Mouse (Mus musculus) lung, adult 2 months (tissue): Measurements from ENCODE around the gene M6pr. TPM values are rescaled to one million over a fixed set of nuclear protein-coding genes. Genes with fewer than 3 reads are reported as not detected.

Experiments
- DNase-seq: peaks from one replicate; pipeline ENCODE4 v3.0.0; 2022
- H3K4me1 ChIP-seq: fragments of 200-500 bp; 2 replicates; pipeline ENCODE4 v1.6.1; 2011; ENCODE audit warnings: low read length; ENCODE audit not compliant: control insufficient read depth, insufficient read depth
- H3K4me3 ChIP-seq: fragments of 200-500 bp; replicated peaks from 2 replicates; pipeline ENCODE3; 2011; ENCODE audit warnings: low read depth, mild to moderate bottlenecking, control low read depth, low read length; ENCODE audit errors: extremely low read depth
- CTCF ChIP-seq: fragments of 200-500 bp; IDR thresholded peaks from 2 replicates; pipeline ENCODE4 v1.5.1; 2011; ENCODE audit warnings: mild to moderate bottlenecking, low read length, control low read depth; ENCODE audit not compliant: insufficient read depth
- POLR2A ChIP-seq: fragments of 200-500 bp; IDR thresholded peaks from 2 replicates; pipeline ENCODE4 v1.6.1; 2011; ENCODE audit warnings: low read depth, mild to moderate bottlenecking, control low read depth, low read length, borderline replicate concordance; ENCODE audit errors: extremely low read depth
- WGBS: fragments of 180-500 bp; shearing (Covaris S2); methylation state at CpG from one replicate; pipeline ENCODE4 v1.1.7; 2018; 5-methylcytosine and 5-hydroxymethylcytosine counted together
- polyA plus RNA-seq: library from polyadenylated mRNA; depleted of rRNA; stranded (reverse); fragments of >200 nt; gene quantifications from 2 replicates; pipeline ENCODE4 v1.2.3, GENCODE M21; 2012

Gene M6pr
- polyA plus RNA-seq, 1 experiment: 79.0 TPM

GRCm38 (mm10) chr6:122295242-122295641 is 13.3 kb upstream of the M6pr start:
- TF ChIP-seq CTCF (no peak), POLR2A (no peak)
- DNase-seq: no peak
- 48% methylated on average over 9 of the region's 9 CpGs for WGBS
- no peak overlapping the region for H3K4me3 ChIP-seq
- H3K4me1 ChIP-seq: no peaks in the 10 kb centered on the region; the same call in 1 of the 2 replicates

DNA sequence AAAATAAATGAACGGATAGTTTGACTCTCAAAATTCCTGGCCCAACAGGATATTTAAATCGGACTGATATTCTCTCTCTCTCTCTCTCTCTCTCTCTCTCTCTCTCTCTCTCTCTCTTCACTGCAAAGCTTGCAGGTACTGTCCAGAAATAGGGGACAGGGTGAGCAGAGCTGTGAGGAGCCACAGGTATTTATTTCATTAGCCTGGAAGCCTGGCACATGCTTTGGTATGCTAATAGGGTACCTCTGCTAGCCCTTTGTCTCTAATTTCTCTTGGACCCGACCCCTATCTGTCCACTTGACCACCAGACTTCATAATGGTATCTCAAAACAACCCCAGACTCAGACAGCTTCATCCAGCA is 11.6 kb upstream of the M6pr start:
- no peak for DNase-seq
- TF ChIP-seq POLR2A (no peak), CTCF (no peak)
- Histone ChIP-seq H3K4me1 (no peaks in the 10 kb centered on the region; the same call in 1 of the 2 replicates), H3K4me3 (no peak overlapping the region)
- WGBS: 20% methylated on average over 3 of the region's 3 CpGs

DNA sequence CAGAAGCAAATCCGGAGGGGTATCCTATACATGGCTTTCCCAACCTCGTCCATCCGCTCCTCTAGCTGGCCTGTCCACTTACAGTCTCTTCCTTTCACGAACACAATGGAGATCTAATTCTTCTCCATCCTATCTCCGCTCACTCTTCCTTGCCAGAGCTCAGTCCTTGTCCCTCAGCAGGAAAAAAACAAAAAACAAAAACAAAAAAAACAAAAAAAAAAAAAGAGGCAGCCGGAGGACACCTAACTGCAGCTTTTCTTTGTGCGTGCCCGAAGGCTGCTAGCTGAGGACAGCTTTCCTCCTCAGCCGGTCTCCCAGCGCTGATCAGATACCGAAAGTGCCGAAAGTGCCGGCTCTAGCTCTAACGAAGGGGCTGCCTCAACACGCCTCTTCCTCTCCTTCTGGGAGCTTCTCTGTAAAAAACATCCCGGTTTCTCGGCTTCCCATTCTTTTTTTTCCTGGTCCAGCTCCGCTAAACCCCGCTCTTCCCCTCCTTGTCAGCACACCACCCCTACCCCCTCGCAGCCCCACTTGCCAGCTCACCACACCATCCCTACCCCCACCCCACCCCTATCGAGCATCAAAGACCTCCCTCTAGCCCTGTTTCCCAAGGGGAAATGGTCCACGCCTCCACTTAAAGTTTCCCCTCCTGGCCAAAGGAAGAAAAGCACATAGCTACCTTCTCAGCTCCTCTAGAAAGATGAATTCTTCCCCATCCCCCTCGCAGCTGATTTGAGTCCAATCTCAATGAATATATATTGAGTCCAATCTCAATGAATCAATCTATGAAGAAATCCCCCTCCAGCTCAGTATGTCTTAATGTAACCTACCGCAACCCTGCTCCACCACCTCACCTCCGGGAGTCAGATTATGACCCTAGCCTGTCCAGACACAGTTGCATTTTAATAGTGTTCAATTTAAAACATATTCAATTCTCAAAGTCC is 11.0 kb upstream of the M6pr start:
- WGBS: 6% methylated on average over 25 of the region's 25 CpGs

GRCm38 (mm10) chr6:122298223-122298609 is 10.3 kb upstream of the M6pr start:
- 68% methylated on average over 4 of the region's 4 CpGs for WGBS
- no peak overlapping the region for H3K4me3 ChIP-seq
- DNase-seq: no peak
- no peaks in the 10 kb centered on the region; the same call in 1 of the 2 replicates for H3K4me1 ChIP-seq
- TF ChIP-seq POLR2A (no peak), CTCF (no peak)

More for the DNA sequence above, 11.0 kb upstream of the M6pr start:
- Histone ChIP-seq H3K4me3 (peak overlapping the region; percentile 32), H3K4me1 (no peaks in the 10 kb centered on the region; the same call in 1 of the 2 replicates)
- TF ChIP-seq POLR2A (no peak), CTCF (no peak)
- DNase-seq: no peak

DNA sequence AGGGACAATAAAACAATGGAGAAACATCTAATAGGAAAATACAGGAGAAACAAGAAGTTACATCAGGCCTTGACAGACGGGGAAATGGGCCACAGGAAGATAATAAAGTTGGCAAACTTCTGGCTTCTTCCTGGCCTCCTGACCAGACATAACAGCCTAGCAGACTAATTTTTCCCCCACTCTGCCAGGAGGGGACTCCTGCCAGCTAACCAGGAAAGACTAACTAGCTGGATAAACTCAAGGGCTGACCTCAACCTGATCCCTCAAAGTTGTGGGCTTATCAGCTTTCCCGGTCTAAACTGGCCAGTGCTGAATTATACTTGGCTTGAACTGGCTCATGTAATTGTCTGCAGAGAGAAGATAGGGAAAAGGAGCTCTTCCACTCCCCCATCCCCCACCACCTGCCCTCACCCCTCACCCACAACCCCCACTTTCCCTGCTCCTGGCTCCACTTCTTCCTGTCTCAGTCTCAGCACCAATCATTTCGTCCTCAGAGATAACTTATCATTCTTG is 8.8 kb upstream of the M6pr start:
- WGBS: 27% methylated on average over 3 of the region's 3 CpGs
- no peaks in the 10 kb centered on the region; the same call in 1 of the 2 replicates for H3K4me1 ChIP-seq
- DNase-seq: no peak
- H3K4me3 ChIP-seq: no peak overlapping the region
- TF ChIP-seq CTCF: no peak
- no peak for TF ChIP-seq POLR2A

- Histone ChIP-seq H3K4me1 (no peaks in the 10 kb centered on the region; the same call in 1 of the 2 replicates), H3K4me3 (no peak overlapping the region)
- no peak for DNase-seq
- no peak for TF ChIP-seq CTCF
- TF ChIP-seq POLR2A: no peak
- 68% methylated on average over 1 of the region's 1 CpGs for WGBS
Observed at GRCm38 (mm10) chr6:122302121-122302520, 6.4 kb upstream of the M6pr start.

DNA sequence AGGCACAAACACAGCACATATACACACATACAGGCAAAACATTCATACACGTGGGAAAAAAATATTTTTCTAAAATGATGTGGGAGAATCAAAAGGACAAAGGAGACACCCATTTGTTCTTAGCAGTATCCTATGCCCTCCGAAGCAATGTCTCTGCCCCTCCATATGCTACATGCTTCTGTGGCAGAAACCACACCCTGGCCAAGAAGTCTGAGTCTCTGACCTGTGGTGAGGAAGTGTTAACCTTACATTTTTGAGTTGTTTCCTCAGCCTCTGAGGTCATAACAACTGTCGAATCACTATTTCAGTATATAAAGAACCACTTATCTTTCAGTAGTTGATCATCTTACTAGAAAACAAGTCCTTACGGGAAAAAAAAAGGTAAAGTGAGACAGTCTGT is 5.9 kb upstream of the M6pr start:
- no peaks in the 10 kb centered on the region for H3K4me1 ChIP-seq
- WGBS: 76% methylated on average over 4 of the region's 4 CpGs
- DNase-seq: no peak
- TF ChIP-seq POLR2A (no peak), CTCF (no peak)
- no peak overlapping the region for H3K4me3 ChIP-seq

- no peak for TF ChIP-seq CTCF
- TF ChIP-seq POLR2A: no peak
- no peak for DNase-seq
- H3K4me1 ChIP-seq: no peaks in the 10 kb centered on the region
- H3K4me3 ChIP-seq: no peak overlapping the region
- WGBS: 55% methylated on average over 9 of the region's 9 CpGs
Observed at GRCm38 (mm10) chr6:122303526-122303925, 5.0 kb upstream of the M6pr start.

GRCm38 (mm10) chr6:122304355-122304754 is 4.2 kb upstream of the M6pr start:
- TF ChIP-seq CTCF (peak; percentile 84), POLR2A (no peak)
- DNase-seq: peak; percentile 69
- Histone ChIP-seq H3K4me3 (no peak overlapping the region), H3K4me1 (peaks cover under 1% of the 10 kb centered on the region; the same call in 1 of the 2 replicates)
- 33% methylated on average over 6 of the region's 6 CpGs for WGBS
